Mouse (Mus musculus) layer of hippocampus, adult 2 months (tissue): ENCODE results near the gene Zfp341. TPM values are rescaled to one million over a fixed set of nuclear protein-coding genes. Genes with fewer than 3 reads are reported as not detected.

Experiments
- DNase-seq, 2 experiments: peaks; one replicate each; pipeline ENCODE4 v3.0.0; 2022; ENCODE audit warnings: low spot score in 2 of 2
- H3K27ac ChIP-seq: fragments of 200-600 bp; 2 replicates; pipeline ENCODE4 v1.8.1; 2022
- H3K4me3 ChIP-seq: fragments of 200-600 bp; 2 replicates; pipeline ENCODE4 v1.8.1; 2022; ENCODE audit warnings: mild to moderate bottlenecking
- CTCF ChIP-seq: fragments of 200-600 bp; conservative IDR thresholded peaks from 2 replicates; pipeline ENCODE4 v1.8.1; 2022; ENCODE audit warnings: antibody characterized with exemption, mild to moderate bottlenecking, moderate library complexity
- total RNA-seq, 2 experiments: library from RNA; stranded (reverse); gene quantifications; 2 replicates each; pipeline ENCODE4 v1.2.3; 2021

Zfp341 gene
- total RNA-seq, 2 experiments from 2014 or later, result 9.1 to 10.8 TPM

DNA sequence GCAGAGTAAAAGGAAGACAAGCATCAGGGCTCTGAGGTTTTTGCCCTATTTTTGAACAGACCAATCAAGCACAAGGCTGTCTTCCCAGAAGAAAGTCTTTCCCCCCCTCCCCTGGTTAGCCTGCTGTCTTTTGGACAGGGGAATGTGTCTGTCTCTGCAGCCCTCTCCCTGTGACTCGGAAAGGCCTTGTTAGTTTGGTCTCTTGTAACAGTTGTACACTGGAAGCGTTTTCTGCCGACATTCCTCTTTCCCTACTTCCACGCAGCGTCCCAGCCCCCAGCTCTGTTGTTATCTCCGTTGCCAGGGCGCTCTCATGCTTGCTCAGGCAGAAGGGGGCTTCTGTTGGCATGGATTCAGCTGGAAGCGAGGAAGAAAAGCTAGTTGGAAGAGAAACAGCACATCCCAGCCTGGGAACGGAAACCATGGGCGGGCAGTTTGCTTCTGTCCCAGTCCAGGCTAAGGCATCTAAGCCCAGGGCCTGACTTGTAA lies 64.6 kb downstream of the Zfp341 start:
- DNase-seq, result peak; percentile 73 to 79
- TF ChIP-seq CTCF, result no peak
- H3K4me3 ChIP-seq, result peak overlapping the region; percentile 49

DNA sequence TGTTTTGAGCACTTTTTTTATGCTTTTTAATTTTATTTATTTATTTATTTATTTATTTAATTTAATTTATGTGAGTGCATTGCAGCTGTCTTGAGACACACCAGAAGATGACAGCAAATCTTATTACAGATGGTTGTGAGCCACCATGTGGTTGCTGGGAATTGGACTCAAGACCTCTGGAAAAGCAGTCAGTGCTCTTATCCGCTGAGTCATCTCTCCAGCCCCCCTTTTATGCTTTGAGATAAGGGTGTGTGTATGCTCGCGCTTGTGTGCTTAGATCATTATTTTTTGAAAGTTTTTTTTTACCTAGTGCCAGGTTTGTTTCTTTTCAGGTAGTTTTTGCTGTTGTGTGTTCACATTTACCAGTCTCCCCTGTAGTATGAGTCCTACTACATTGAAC lies 65.9 kb downstream of the Zfp341 start:
- TF ChIP-seq CTCF, result no peak
- no peak overlapping the region for H3K4me3 ChIP-seq
- DNase-seq, result no peak
- H3K27ac ChIP-seq, result peak overlapping the region; percentile 58; the same call in 1 of the 2 replicates

More for the DNA sequence above, 64.6 kb downstream of the Zfp341 start:
- H3K27ac ChIP-seq, result peak overlapping the region; percentile 93

DNA sequence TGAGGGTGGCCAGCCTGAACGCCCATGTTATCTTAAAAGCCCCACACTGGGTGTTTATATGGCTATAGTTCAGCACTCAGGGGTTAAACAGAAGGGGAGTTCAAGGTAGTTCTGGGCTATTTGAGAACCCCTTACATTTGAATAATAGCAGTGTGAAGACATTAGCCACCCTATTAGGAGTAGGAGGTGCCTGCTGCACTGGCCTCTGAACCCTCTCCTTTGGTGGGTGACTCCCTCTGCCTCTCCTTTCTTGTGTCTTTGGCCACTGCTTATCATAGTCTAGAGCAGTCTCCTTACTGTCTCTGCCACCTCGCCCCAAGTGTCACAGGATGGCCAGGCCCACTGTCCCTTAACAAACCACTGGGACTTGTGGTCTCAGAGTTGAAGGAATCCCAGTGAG lies 67.2 kb downstream of the Zfp341 start:
- H3K4me3 ChIP-seq, result no peak overlapping the region
- H3K27ac ChIP-seq, result peak overlapping the region; percentile 77
- no peak for DNase-seq
- no peak for TF ChIP-seq CTCF

DNA sequence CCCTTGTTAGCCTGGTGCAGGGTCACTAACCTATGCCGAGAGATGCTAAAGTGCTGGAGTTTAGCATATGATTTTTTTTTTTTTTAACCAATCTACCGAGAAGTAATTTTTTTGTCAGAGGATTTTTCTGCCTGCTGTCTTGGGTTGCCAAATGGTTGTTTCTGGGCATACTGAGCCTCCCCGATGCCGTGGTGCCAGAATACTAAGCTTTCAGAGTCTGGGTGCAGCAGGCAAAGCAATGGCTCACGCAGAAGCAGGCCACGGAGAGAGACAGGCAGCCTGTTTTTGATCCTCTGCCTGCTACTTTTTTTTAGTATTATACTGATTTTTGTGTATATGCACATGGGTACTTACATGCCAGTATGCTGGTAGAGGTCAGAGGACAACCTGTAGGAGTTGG lies 67.8 kb downstream of the Zfp341 start:
- H3K4me3 ChIP-seq, result no peak overlapping the region
- TF ChIP-seq CTCF, result no peak
- DNase-seq, result peak; percentile 30 to 38
- H3K27ac ChIP-seq, result peak overlapping the region; percentile 77

DNA sequence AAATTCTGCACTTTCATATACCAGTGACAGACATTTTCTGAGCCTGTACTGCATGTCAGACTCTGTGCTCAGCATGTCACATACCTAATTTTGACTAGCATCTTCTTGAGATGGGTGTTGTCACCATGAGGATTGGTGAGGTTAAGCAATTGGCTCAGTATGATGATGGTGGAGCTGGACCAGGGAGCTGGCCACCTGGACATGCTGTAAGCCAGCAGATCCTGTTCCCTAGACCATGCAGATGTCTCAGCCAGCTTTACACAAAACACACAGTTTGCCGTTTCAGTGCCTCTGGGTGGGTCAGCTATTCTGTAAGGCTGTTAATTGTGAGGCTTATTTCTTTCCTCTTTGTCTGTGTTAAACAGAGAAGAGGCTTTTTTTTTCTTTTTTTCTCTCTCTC lies 69.6 kb downstream of the Zfp341 start:
- no peak for TF ChIP-seq CTCF
- Histone ChIP-seq H3K4me3 (no peak overlapping the region), H3K27ac (peak overlapping the region; percentile 77)
- DNase-seq, result no peak

DNA sequence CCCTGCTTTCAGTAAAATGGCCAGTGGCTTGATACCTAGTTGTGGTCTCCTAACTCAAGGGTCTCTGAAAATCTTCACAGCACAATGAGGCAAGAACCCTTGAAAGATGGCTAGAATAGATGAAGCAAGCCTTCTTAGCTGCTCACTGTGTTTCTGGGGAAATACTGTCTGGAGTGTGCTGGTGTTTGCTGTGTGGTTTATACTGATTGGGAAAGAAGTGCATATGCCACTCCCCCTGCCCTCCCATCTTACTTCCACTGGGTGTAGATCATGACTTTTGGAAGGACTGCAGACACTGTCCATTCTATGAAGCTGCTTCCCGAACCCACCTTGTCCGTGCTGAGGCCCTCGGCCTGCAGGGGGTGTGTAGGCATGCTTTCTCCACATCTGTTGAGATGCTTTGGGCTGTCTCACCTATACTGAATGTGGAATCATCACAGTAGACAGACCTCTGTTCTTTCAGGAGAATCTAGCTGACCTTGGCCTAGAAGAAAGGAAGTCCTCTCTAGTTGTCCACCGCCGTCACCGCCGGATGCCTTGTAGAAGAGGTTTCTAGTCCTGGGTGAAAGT lies 71.9 kb downstream of the Zfp341 start:
- DNase-seq, result no peak
- Histone ChIP-seq H3K27ac (no peak overlapping the region), H3K4me3 (no peak overlapping the region)
- TF ChIP-seq CTCF, result no peak

DNA sequence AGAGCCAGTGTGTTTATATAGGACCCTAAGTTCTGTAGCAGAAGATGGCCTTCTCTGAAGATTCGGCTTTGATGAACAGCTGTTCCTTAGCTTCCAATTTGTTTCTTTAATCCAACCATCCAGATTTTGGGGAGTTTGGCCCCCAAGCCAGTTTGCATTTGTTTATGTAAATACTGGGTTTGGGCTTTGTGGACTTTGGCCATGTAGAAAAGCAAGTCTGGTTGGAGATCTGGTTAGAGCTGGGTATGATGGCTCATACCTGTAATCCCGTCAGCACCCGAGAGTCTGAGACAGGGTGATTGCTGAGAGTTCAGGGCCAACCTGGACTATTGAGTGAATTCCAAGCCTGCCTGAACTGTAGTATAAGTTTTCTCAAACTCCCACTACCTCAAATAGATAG lies 72.7 kb downstream of the Zfp341 start:
- no peak for TF ChIP-seq CTCF
- no peak overlapping the region for H3K4me3 ChIP-seq
- H3K27ac ChIP-seq, result no peak overlapping the region
- DNase-seq, result no peak

DNA sequence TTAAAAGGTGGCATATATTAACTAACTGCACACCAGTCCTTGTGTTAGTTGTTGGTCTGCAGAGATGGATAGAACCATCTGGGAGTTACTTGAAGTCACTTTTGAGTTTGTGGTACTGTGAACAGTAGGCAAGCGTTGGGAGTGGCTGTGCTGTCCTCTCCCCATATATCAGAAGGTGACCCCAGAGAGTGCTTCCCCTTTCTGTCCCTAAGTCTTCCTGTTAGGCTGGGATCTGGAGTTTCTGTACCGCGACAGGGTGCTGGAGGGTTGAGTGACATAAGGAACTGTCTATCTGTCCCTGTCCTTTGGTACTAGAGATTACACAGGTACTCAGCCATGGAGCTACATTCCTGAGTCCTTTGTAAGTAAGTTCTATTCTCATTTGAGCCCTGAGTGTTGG lies 73.7 kb downstream of the Zfp341 start:
- no peak for DNase-seq
- Histone ChIP-seq H3K4me3 (no peak overlapping the region), H3K27ac (no peak overlapping the region)
- TF ChIP-seq CTCF, result no peak

DNA sequence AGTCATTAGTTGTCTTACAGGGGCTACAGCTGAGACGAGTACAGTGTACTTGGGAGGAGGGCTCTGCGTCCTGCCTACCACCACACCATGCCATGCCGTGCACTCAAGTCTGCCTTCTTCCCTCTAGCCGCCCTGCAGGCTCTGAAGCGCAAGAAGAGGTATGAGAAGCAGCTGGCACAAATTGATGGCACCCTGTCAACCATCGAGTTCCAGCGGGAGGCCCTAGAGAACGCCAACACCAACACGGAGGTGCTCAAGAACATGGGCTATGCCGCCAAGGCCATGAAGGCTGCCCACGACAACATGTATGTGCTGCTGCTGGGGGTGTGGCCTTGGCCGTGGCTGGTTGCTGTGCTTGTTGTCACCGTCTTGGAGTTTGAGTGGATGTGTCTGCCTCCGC lies 76.3 kb downstream of the Zfp341 start:
- TF ChIP-seq CTCF, result no peak
- Histone ChIP-seq H3K27ac (no peak overlapping the region), H3K4me3 (no peak overlapping the region)
- DNase-seq, result no peak

DNA sequence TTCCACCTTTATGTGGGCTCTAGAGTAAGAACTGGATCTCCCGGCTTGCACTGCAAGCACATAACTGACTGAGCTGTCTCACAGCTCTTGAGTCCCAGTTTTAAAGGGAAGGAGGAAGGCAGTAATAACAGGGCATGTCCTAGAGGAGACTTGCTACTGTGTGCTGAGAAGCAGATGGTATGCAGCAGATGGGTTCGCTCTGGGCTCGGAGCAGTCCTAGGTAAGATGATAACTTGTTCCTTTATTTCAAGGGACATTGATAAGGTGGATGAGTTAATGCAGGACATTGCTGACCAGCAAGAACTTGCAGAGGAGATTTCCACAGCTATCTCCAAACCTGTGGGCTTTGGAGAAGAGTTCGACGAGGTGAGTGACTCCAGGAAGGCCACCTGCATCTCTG lies 77.9 kb downstream of the Zfp341 start:
- TF ChIP-seq CTCF, result no peak
- H3K27ac ChIP-seq, result no peak overlapping the region
- no peak overlapping the region for H3K4me3 ChIP-seq
- no peak for DNase-seq

DNA sequence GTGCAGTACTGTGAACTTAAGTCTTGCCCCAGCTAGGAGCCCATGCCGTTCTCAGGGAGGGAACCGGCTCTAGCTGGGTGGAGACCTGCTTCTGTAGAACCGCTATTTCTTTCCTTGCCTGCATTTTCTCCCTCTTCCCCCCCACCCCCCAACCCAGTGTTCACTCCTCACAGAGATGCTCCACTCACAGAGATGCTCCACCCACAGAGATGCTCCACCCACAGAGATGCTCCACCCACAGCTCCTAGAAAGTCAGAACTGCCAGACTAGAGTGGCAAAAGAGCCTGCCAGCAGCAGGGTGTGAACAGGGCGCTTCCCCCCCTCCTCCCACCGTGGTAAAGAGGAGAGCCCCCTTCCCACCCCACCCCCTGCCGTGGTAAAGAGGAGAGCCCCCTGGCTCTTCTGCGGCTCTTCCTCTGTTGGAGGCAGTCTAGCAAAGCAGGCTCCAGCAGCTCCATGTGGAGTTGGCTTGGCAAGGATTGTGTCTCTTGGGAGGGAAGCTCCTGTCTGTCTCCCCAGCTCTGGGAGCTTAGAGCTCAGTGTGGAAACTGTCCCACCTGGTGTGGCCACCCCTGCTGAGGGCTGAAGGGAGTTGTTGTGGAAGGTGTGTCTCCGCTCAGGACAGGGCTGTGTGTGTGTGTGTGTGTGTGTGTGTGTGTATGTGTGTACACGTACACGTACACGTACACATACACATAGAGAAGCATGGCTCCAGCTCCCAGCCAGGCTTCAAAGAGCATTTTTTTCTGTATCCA lies 80.3 kb downstream of the Zfp341 start:
- no peak for TF ChIP-seq CTCF
- Histone ChIP-seq H3K4me3 (no peak overlapping the region), H3K27ac (no peak overlapping the region)
- DNase-seq, result no peak

DNA sequence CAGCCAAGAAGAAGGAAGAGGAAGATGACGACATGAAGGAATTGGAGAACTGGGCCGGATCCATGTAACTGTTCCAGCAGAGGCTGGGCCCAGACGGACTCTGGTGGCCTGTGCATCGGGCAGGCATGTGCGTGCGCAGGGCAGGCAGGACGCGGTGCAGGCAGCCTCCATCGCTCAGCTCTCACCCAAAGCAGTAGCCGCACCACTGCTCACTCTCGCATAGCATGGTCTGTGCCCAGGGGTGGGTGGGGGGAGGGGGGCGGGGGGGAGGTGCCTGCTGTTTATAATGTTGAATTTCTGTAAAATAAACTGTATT lies 80.8 kb downstream of the Zfp341 start:
- no peak for DNase-seq
- H3K27ac ChIP-seq, result no peak overlapping the region
- no peak for TF ChIP-seq CTCF
- no peak overlapping the region for H3K4me3 ChIP-seq

DNA sequence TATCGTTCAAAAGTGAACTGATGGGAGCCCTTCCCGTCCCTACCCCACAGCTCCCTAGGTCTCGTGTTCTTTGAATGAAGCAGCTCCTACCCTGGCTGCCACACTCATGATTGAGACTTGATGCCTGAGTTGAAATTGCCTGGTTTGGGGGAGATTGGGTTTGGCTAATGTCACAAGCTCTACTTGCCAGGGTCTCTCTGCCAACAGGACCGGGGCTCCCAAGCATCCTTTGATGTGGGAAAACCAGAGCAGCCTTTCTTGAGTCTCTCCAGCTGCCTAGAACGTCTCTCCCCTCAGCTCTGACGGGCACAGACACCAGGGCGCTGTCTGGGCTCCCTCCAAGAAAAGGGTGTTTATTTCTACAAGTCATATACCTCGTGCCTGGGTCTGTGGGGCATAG lies 82.6 kb downstream of the Zfp341 start:
- DNase-seq, result peak in 1 of 2 experiments; percentile 30
- peak overlapping the region; percentile 67; the same call in 1 of the 2 replicates for H3K27ac ChIP-seq
- no peak overlapping the region for H3K4me3 ChIP-seq
- no peak for TF ChIP-seq CTCF

Other genes with a start within 250 kb of the Zfp341 start
- 10 to 100 TPM; 15.3 to 18.3 TPM for gene Cdk5rap1, start 240.3 kb upstream of the Zfp341 start, total RNA-seq
- gene Snta1, start 205.2 kb upstream of the Zfp341 start, total RNA-seq, result 10 to 100 TPM; 46.2 to 46.9 TPM
- gene Cbfa2t2, start 176.8 kb upstream of the Zfp341 start, total RNA-seq, result 10 to 100 TPM; 55.1 to 55.8 TPM
- gene 1700003F12Rik, start 66.2 kb upstream of the Zfp341 start, total RNA-seq, result 1 to 10 TPM in 1 of 2 experiments, not detected in 1; 1.4 TPM
- not detected for gene Actl10, start 61.5 kb upstream of the Zfp341 start, total RNA-seq
- gene Necab3, start 54.4 kb upstream of the Zfp341 start, total RNA-seq, result 10 to 100 TPM; 30.0 to 34.9 TPM
- gene E2f1, start 43.4 kb upstream of the Zfp341 start, total RNA-seq, result 1 to 10 TPM; 5.4 to 5.7 TPM
- 10 to 100 TPM; 10.7 to 13.7 TPM for gene Pxmp4, start 9.6 kb upstream of the Zfp341 start, total RNA-seq
- not detected for gene 4930519P11Rik, start 140 bp downstream of the Zfp341 start, total RNA-seq
- 100 to 1,000 TPM; 206 to 215 TPM for gene Chmp4b, start 38.4 kb downstream of the Zfp341 start, total RNA-seq
- not detected for gene Gm14214, start 156.7 kb downstream of the Zfp341 start, total RNA-seq
- gene Raly, start 177.8 kb downstream of the Zfp341 start, total RNA-seq, result 10 to 100 TPM; 62.0 to 68.6 TPM
- not detected for gene a, start 178.1 kb downstream of the Zfp341 start, total RNA-seq